In genomic region chr5:105519096-105519975, GRCm38 (mm10) we compare ENCODE assay signal across 8 mouse cellular contexts. TPM values are rescaled to one million over a fixed set of nuclear protein-coding genes. Genes with fewer than 3 reads are reported as not detected.
DNase-seq lines count a peak whose midpoint lies in the region; ATAC-seq and TF ChIP-seq lines count a peak whose summit lies in the region.

TSS of gene Lrrc8c (plus strand) at chr5:105519388.

- DNase-seq in ES-CJ7 (ENCODE audit: low read depth, low spot score), result peak; percentile 37
- peak; percentile 84 for DNase-seq in forebrain, embryonic 14.5 days (ENCODE audit: low spot score)
- peak; percentile 85 to 90 for DNase-seq in heart, postnatal 10 days
- DNase-seq in layer of hippocampus, adult 18-20 months (ENCODE audit: low spot score in 2 of 2), result peak; percentile 88 to 89
- peak; percentile 82 for DNase-seq in lung, adult 2 months
- peak; percentile 85 for DNase-seq in testis, postnatal 10 days (ENCODE audit: low spot score)

- WGBS in forebrain, embryonic 14.5 days, result under 1% methylated on average over 89 of the region's 93 CpGs
- WGBS in lung, adult 2 months, result under 1% methylated on average over 87 of the region's 93 CpGs
- under 1% methylated on average over 83 of the region's 93 CpGs for WGBS in neural tube, embryonic 15.5 days

- no peaks in the 10 kb centered on the region for H3K27me3 ChIP-seq in forebrain, embryonic 14.5 days (replicated peaks; ENCODE audit: control insufficient read depth, insufficient read depth, low read length)
- H3K27me3 ChIP-seq in neural tube, embryonic 15.5 days (replicated peaks), result 0 out of 2 replicates have a peak, but pooled peaks cover 3% of the 10 kb centered on the region

- peak within 1 kb of the TSS; percentile 73 for H3K4me3 ChIP-seq in forebrain, embryonic 14.5 days (ENCODE audit: low read depth, low read length)
- peak within 1 kb of the TSS; percentile 96 for H3K4me3 ChIP-seq in lung, adult 2 months (replicated peaks; ENCODE audit: extremely low read depth, low read depth, low read length)
- peak within 1 kb of the TSS; percentile 84 for H3K4me3 ChIP-seq in neural tube, embryonic 15.5 days (replicated peaks)

- H3K9me3 ChIP-seq in forebrain, embryonic 14.5 days (replicated peaks; ENCODE audit: control insufficient read depth, low read length), result no peaks in the 10 kb centered on the region
- H3K9me3 ChIP-seq in neural tube, embryonic 15.5 days (replicated peaks), result no peaks in the 10 kb centered on the region

- intact Hi-C loops in heart, postnatal 10 days (cut with DNase I), result loop anchor here (1.0 to 2.0 kb wide), 4 partner anchors 21 to 349 kb away; no protein-coding TSS in a partner anchor

- H3K27ac ChIP-seq in forebrain, embryonic 14.5 days (ENCODE audit: low read depth, low read length), result peak within 1 kb of the TSS; percentile 82
- H3K27ac ChIP-seq in neural tube, embryonic 15.5 days (replicated peaks), result peak within 1 kb of the TSS; percentile 87

- no peak for TF ChIP-seq CTCF in lung, adult 2 months (IDR thresholded peaks at IDR 0.05; ENCODE audit: insufficient read depth, low read length)

- TF ChIP-seq POLR2A in lung, adult 2 months (IDR thresholded peaks at IDR 0.05; ENCODE audit: borderline replicate concordance, extremely low read depth, low read depth, low read length), result peak; percentile 74; the same call in 1 of the 2 replicates

- no peaks in the 10 kb centered on the region for H3K36me3 ChIP-seq in forebrain, embryonic 14.5 days (ENCODE audit: control insufficient read depth, insufficient read depth, low read length)
- peaks cover 2% of the 10 kb centered on the region; the same call in 1 of the 2 replicates for H3K36me3 ChIP-seq in neural tube, embryonic 15.5 days

- H3K4me1 ChIP-seq in forebrain, embryonic 14.5 days (ENCODE audit: control insufficient read depth, insufficient read depth, low read length), result peaks cover 12% of the 10 kb centered on the region
- H3K4me1 ChIP-seq in lung, adult 2 months (ENCODE audit: control insufficient read depth, insufficient read depth, low read length), result peaks cover 7% of the 10 kb centered on the region
- peaks cover 25% of the 10 kb centered on the region for H3K4me1 ChIP-seq in neural tube, embryonic 15.5 days

- peak within 1 kb of the TSS; percentile 85 for H3K4me2 ChIP-seq in forebrain, embryonic 14.5 days (ENCODE audit: low read length)
- H3K4me2 ChIP-seq in neural tube, embryonic 15.5 days, result peak within 1 kb of the TSS; percentile 97

- ATAC-seq in cerebellum, adult (ENCODE audit: insufficient number of reproducible peaks, low FRiP score, low TSS enrichment), result peak; percentile 87
- ATAC-seq in forebrain, embryonic 14.5 days, result peak; percentile 96
- peak; percentile 94 for ATAC-seq in neural tube, embryonic 15.5 days (ENCODE audit: low FRiP score)

- H3K9ac ChIP-seq in forebrain, embryonic 14.5 days (ENCODE audit: low read length), result peak within 1 kb of the TSS; percentile 84
- peak within 1 kb of the TSS; percentile 96 for H3K9ac ChIP-seq in neural tube, embryonic 15.5 days (replicated peaks)

RNA-seq across cellular contexts. Expression of gene Lrrc8c, which starts in this region (rescaled TPM):
- polyA plus RNA-seq in forebrain, embryonic 14.5 days (2014; fragmentation: Nextera tagmentation; extraction: Ambion mirVana), result 8.6 and 10.2 TPM in 2 replicates
- 10 to 100 TPM; 55.5 to 58.8 TPM for total RNA-seq in heart, postnatal 10 days (2021)
- 10 to 100 TPM; 29.8 to 35.1 TPM for total RNA-seq in layer of hippocampus, adult 18-20 months (2021)
- polyA plus RNA-seq in lung, adult 2 months (2012; rRNA removed), result 43.7 and 51.6 TPM in 2 replicates
- polyA plus RNA-seq in neural tube, embryonic 15.5 days (2015; fragmentation: Nextera tagmentation; extraction: Ambion mirVana), result 14.7 and 16.4 TPM in 2 replicates

Comparison
In these comparisons a context has a peak if more than half of its experiments do, and no peak if none do; other contexts are left out.
1. Peak in every context shown above with its lines: DNase-seq, ATAC-seq, H3K4me3 ChIP-seq and H3K27ac ChIP-seq.
2. DNase-seq: peak in every context shown above with its lines; median percentile 88 in layer of hippocampus, adult 18-20 months; 88 in heart, postnatal 10 days; 85 in testis, postnatal 10 days; 84 in forebrain, embryonic 14.5 days; 82 in lung, adult 2 months; 37 in ES-CJ7.